Mouse (Mus musculus) heart, postnatal 0 days (tissue): ENCODE results near the gene Cmah.

Experiments used
- CTCF ChIP-seq: IDR thresholded peaks from 2 replicates; pipeline ENCODE4 v1.5.1; 2016; ENCODE audit warnings: antibody characterized with exemption, control low read depth, low read depth
- EP300 ChIP-seq: IDR thresholded peaks from 2 replicates; pipeline ENCODE4 v1.6.1; 2016; ENCODE audit warnings: antibody characterized with exemption, low read depth

DNA sequence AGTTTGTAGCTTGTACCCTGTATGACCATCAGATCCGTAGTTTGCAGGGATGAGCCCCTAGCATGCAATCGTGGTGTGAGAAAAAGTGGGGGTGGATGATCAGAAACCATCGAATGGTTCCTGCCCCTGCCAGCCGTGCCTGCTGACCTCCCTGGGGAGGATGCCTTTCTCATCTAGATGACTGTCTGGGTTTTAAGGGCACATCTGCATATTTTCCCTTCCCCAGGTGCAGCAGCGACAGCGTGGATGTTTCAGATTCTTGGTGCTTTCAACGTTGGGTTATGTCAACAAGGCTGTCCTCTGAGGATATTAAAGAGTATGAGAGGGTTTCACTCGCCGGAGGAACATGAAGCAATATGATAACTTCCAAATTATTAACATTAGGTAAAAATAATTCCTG lies 158.8 kb downstream of the Cmah start:
- TF ChIP-seq CTCF = no peak
- no peak for TF ChIP-seq EP300
